Mouse (Mus musculus) heart, adult 2 months (tissue): Measurements from ENCODE around the gene Ano1.

Experiments used
- CTCF ChIP-seq: fragments of 200-600 bp; IDR thresholded peaks from 2 replicates; pipeline ENCODE4 v1.8.1; 2022; ENCODE audit warnings: antibody characterized with exemption, mild to moderate bottlenecking, moderate library complexity
- POLR2A ChIP-seq: fragments of 200-500 bp; IDR thresholded peaks from 2 replicates; pipeline ENCODE4 v1.6.1; 2011; ENCODE audit warnings: mild to moderate bottlenecking, low read depth, low read length, control low read depth; ENCODE audit not compliant: insufficient read depth

GRCm38 (mm10) chr7:144587291-144587690, 164.5 kb downstream of the Ano1 start:
- TF ChIP-seq CTCF (peak; percentile 72), POLR2A (no peak)
